Mouse (Mus musculus) testis, adult 2 months (tissue): Measurements from ENCODE around the gene Nxf7. TPM values are rescaled to one million over a fixed set of nuclear protein-coding genes. Genes with fewer than 3 reads are reported as not detected.
"Not testable (repeated sequence)": the region's sequence is repeated elsewhere in the genome, so short reads cannot be mapped to it uniquely, and the experiment has no call there.

Source experiments
- H3K27ac ChIP-seq: fragments of 200-500 bp; 2 replicates; pipeline ENCODE4 v1.5.1; 2012; ENCODE audit warnings: low read depth, low read length; ENCODE audit not compliant: control insufficient read depth, insufficient read depth
- H3K27me3 ChIP-seq: fragments of 200-500 bp; 2 replicates; pipeline ENCODE4 v1.6.1; 2012; ENCODE audit warnings: mild to moderate bottlenecking, low read length, moderate library complexity; ENCODE audit not compliant: control insufficient read depth, insufficient read depth
- H3K36me3 ChIP-seq: fragments of 200-500 bp; 2 replicates; pipeline ENCODE4 v1.6.1; 2012; ENCODE audit warnings: mild to moderate bottlenecking, low read length; ENCODE audit not compliant: control insufficient read depth, insufficient read depth
- H3K4me1 ChIP-seq: fragments of 200-500 bp; 2 replicates; pipeline ENCODE4 v1.6.1; 2012; ENCODE audit warnings: low read length; ENCODE audit not compliant: control insufficient read depth, insufficient read depth
- H3K4me3 ChIP-seq: fragments of 200-500 bp; 2 replicates; pipeline ENCODE4 v1.5.1; 2012; ENCODE audit warnings: low read depth, mild to moderate bottlenecking, low read length, moderate library complexity, mixed read lengths; ENCODE audit not compliant: control insufficient read depth
- CTCF ChIP-seq: fragments of 200-500 bp; IDR thresholded peaks from 2 replicates; pipeline ENCODE4 v1.5.1; 2012; ENCODE audit warnings: low read depth, mild to moderate bottlenecking, inconsistent platforms, low read length, moderate library complexity; ENCODE audit not compliant: control insufficient read depth, insufficient read depth, insufficient replicate concordance
- POLR2A ChIP-seq: fragments of 200-500 bp; IDR thresholded peaks from 2 replicates; pipeline ENCODE4 v1.6.1; 2012; ENCODE audit warnings: low read depth, mild to moderate bottlenecking, inconsistent platforms, low read length, moderate library complexity; ENCODE audit not compliant: control insufficient read depth
- polyA plus RNA-seq: library from polyadenylated mRNA; depleted of rRNA; stranded (reverse); fragments of >200 nt; gene quantifications from 2 replicates; pipeline ENCODE4 v1.2.3, GENCODE M21; 2012; rRNA removed

Gene Nxf7
- polyA plus RNA-seq: 0.37 and 0.54 TPM in 2 replicates

DNA sequence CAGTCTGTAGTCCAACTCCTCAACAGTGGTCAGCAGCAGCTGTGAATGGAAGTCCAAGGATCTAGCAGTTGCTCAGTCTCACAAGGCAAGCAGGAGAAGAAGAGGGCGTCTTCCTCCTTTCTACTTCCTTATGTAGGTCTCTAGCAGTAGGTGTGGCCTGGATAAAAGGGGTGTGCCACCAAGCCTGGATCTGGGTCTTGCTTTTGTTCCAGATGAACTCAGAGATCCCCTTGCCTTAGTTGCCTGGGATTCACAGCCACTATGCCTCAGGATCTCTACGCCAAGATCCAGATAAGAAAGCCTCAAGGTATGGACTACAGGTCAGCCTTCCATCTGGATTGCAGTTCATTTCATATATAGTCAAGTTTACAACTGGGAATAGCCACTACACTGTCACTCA, at the start of gene Nxf7:
Gene Nxf7, minus strand, starts transcription at position 101 of the 400 bp plus-strand sequence.
- TF ChIP-seq POLR2A (no peak), CTCF (no peak)
- no peaks in the 10 kb centered on the region for H3K36me3 ChIP-seq
- no peak within 1 kb of the TSS for H3K27ac ChIP-seq
- no peak within 1 kb of the TSS for H3K4me3 ChIP-seq
- H3K27me3 ChIP-seq: no peaks in the 10 kb centered on the region
- no peaks in the 10 kb centered on the region; the same call in 1 of the 2 replicates for H3K4me1 ChIP-seq

DNA sequence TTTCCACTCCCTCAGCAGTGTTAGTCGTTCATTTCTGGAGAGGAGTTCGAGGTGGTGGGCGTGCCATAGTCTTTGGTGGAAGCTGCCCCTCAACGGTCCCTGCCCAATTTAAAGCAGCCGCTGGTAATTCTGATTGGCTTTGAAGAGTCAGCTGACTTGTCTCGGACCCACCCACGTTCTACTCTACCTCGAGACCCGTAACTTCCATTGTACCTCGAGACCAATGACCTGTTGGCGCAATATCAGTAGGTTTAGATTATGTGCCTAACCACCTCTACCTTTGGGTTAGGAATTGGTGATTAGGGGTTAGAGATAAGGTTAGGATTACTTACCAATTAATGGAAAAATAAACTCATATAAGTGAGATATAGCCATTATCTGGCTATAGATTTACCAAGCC, 29.0 kb upstream of the Nxf7 start, which contains the start of gene Prame:
Gene Prame, minus strand, starts transcription at position 101 of the 400 bp plus-strand sequence.
- Histone ChIP-seq H3K4me1 (no peaks in the 10 kb centered on the region), H3K4me3 (peak within 1 kb of the TSS; percentile 40; the same call in 1 of the 2 replicates), H3K36me3 (no peaks in the 10 kb centered on the region), H3K27ac (peak within 1 kb of the TSS; percentile 87), H3K27me3 (no peaks in the 10 kb centered on the region)
- TF ChIP-seq POLR2A (no peak), CTCF (no peak)

DNA sequence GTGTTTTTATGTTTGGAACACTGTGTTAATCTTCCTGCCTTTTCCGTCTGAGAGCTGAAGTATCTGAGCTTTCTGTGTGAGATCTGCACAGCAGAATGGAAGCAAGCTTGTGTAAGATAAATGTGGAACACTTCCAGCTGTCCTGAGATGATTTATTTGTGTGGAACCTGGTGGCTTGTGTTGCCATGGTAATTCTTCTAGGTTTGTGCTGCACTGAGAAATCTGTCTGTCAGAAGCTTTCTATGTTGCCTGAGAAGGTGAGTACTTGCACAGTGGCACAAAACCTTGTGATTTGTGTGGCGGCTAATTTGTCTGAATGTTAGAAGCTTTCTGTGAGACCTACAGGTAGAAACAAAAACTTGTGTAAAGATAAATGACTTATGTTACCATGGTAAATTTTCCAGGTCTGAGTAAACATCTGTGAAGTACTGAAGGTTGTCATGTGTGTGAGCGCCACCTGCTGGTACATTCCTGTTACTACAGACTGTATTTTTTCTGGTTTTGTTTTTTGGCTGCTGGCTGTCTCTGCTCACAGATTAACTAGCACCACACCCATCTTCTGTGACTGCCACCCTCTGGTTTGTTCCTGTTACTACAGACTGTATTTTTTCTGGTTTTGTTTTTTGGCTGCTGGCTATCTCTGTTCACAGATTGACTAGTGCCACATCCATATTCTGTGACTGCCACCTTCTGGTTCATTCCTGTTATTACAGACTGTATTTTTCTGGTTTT, 2.9 kb upstream of the Nxf7 start:
- not testable (repeated sequence) for H3K36me3 ChIP-seq, H3K27ac ChIP-seq

DNA sequence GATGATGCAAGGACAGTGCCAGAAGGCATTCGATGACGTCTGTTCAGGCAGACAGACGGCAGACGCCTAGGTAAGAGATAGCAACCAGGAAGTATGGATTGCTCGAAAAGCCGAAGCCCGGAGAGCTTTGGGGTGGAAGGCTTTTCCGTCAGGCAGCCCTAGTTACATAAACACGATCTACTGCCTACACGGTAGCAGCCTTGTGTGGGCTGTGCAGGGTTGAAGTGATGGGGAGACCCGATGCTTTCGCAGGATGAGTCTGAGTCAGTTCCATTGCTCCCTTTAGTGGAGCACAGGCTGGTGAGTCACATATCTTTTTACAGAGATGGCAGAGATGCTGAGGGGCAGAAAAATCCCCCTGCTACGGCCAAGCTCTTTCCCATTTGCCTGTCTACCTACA, 481 bp downstream of the Nxf7 start:
- H3K27ac ChIP-seq: no peak overlapping the region
- H3K27me3 ChIP-seq: no peaks in the 10 kb centered on the region
- no peak overlapping the region for H3K4me3 ChIP-seq
- H3K4me1 ChIP-seq: no peaks in the 10 kb centered on the region; the same call in 1 of the 2 replicates
- H3K36me3 ChIP-seq: no peaks in the 10 kb centered on the region
- TF ChIP-seq POLR2A (no peak), CTCF (no peak)

More for the DNA sequence above, 2.9 kb upstream of the Nxf7 start:
- H3K4me3 ChIP-seq, H3K27me3 ChIP-seq, H3K4me1 ChIP-seq: not testable (repeated sequence)

DNA sequence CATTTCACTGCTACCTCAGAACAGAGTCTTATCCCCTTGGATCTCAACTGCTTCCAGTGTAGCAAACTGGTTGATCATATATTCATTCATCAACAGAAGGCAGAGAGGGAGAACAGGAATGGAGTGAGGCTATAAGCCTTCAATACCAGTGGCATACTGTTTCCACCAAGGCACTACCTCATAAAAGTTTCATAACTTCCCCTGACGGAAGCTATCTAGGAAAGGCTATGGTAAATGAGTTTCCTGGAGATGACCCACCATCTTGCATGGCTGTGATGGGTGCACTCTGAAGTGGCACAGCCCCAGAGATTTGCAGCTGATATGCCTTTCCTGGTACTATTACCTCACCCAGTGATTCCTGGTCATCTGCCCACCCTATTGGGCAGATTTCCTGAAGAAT, 22.2 kb downstream of the Nxf7 start:
- TF ChIP-seq POLR2A (no peak), CTCF (no peak)
- Histone ChIP-seq H3K27ac (no peak overlapping the region), H3K36me3 (no peaks in the 10 kb centered on the region), H3K4me3 (no peak overlapping the region), H3K4me1 (no peaks in the 10 kb centered on the region), H3K27me3 (no peaks in the 10 kb centered on the region)

DNA sequence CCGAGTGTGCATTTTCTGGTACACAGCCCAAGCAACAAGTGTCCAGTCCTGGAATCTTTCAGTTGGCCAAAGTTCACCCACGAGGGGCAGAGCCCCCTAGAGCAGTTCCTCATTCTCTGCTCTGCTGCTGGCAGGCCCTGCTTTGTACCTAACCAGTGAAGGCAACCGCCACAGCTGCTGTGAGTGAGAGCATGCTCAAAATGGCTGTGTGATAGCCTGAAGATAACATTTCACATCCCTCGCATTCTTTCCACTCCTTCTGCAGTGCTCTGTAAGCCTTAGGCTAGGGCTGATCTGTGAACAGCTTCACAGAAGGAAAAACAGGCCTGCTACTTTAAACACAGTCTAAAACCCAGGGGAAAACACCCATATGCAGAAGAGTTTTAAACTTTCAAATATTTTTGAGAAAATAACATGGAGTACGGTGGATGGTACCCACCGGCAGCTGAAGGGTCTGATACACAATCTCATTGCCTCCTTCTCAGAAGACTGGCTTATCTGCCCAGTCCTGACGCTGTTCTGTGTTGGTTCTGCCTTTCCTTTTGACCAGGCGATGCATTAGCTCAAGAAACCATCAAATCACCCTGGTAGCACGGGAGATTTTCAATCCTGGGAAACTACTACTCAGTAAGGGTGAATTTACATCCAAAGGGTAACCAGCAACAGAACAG, 23.5 kb downstream of the Nxf7 start:
- not testable (repeated sequence) for H3K27ac ChIP-seq, H3K4me3 ChIP-seq, H3K4me1 ChIP-seq, H3K36me3 ChIP-seq, H3K27me3 ChIP-seq

DNA sequence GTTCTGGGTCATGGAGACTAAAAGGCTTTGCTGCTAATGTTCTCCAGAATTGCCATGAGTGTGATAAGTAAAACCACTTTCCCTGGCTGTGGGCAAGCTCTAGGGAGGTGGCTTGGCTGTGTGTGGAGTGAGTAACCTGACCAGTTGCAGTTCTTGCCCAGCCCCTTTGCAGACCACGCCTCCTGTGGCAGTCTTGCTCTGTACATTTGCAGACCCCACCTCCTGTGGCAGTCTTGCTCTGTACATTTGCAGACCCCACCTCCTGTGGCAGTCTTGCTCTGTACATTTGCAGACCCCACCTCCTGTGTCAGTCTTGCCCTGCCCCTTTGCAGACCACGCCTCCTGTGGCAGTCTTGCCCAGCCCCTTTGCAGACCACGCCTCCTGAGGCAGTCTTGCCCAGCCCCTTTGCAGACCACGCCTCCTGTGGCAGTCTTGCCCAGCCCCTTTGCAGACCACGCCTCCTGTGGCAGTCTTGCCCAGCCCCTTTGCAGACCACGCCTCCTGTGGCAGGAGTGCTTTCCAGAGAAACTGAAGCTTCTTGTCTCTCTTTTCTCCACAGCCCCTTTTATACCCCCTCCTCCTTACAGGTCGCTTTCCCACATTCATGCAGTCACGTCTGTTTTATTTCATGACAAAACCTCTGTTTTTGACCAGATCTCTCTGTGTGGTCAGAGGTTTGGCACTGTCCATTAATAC, 24.2 kb downstream of the Nxf7 start:
- H3K27ac ChIP-seq, H3K4me1 ChIP-seq, H3K4me3 ChIP-seq, H3K36me3 ChIP-seq, H3K27me3 ChIP-seq: not testable (repeated sequence)

DNA sequence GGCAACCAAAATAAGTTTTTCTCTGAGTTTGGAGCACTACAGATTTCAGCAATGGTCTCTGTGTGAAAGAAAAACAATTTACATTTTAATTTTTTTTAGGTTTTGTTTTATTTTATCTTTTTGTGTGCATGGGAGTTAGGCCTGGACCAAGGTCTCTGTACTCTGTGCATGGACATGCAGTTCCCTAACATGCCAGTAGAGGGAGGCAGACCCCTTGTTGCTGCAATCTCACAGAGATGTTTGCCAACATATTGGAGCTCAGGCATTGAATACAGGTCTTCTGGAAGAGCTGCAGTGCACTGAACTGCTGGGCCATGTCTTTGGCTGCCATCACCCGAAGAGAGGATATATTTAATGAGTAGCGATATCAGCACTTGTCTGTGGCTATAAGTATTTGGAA, 29.1 kb downstream of the Nxf7 start:
- H3K4me3 ChIP-seq, H3K36me3 ChIP-seq, H3K27me3 ChIP-seq, H3K27ac ChIP-seq, H3K4me1 ChIP-seq: not testable (repeated sequence)
- TF ChIP-seq CTCF: peak; percentile 41; the same call in 1 of the 2 replicates

DNA sequence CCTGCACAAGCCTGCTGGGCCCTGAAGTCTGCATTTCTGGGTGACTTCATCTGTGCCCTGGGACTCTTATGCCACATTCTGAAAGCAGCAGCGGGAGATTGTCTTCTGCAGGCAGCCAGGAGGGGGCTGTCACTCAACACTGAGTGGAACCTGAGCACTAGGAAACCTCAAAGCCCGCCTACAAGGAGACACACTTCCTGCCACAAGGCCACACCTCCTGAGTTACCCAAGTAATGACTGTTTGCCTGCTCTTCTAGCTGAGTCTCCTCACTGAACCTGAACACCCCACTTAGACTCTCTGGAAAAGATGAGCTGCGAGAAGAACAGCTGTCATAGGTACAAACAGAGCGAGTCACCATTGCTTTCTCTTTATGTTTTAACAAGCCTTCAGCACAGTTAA, 33.6 kb downstream of the Nxf7 start:
- not testable (repeated sequence) for H3K36me3 ChIP-seq, H3K27ac ChIP-seq, H3K4me1 ChIP-seq, H3K27me3 ChIP-seq, H3K4me3 ChIP-seq
